Mouse (Mus musculus) testis, postnatal 10 days (tissue): ENCODE measurements around the gene Slc24a2.

Experiments used
- DNase-seq: peaks from one replicate; pipeline ENCODE4 v3.0.0; 2021; ENCODE audit warnings: low spot score

Slc24a2 gene

GRCm38 (mm10) chr4:86953519-86953918, 276.8 kb downstream of the Slc24a2 start:
- DNase-seq: no peak

- no peak for DNase-seq
These were observed 281.5 kb downstream of the Slc24a2 start for GRCm38 (mm10) chr4:86948794-86949193.

GRCm38 (mm10) chr4:86943296-86943695, 287.0 kb downstream of the Slc24a2 start:
- no peak for DNase-seq

GRCm38 (mm10) chr4:86942656-86943055, 287.6 kb downstream of the Slc24a2 start:
- DNase-seq: no peak

- no peak for DNase-seq
These were observed 293.6 kb downstream of the Slc24a2 start for GRCm38 (mm10) chr4:86936706-86937105.

GRCm38 (mm10) chr4:86936217-86936616, 294.1 kb downstream of the Slc24a2 start:
- no peak for DNase-seq
